Mouse (Mus musculus): ENCODE results near the gene Arhgap6. TPM values are rescaled to one million over a fixed set of nuclear protein-coding genes. Genes with fewer than 3 reads are reported as not detected.

The Arhgap6 gene
- polyA plus RNA-seq, 1 experiment from 2014 or later: 9.8 TPM

- Histone ChIP-seq H3K4me2 (replicated peaks; ENCODE audit: low read depth, low read length) (no peak overlapping the region), H3K27me3 (ENCODE audit: control insufficient read depth, insufficient read depth, low read length) (no peaks in the 10 kb centered on the region), H3K9ac (replicated peaks; ENCODE audit: low read depth, low read length) (no peak overlapping the region), H3K9me3 (ENCODE audit: control insufficient read depth, low read depth, low read length) (no peaks in the 10 kb centered on the region), H3K4me3 (ENCODE audit: low read depth, low read length) (no peak overlapping the region), H3K4me1 (ENCODE audit: control insufficient read depth, insufficient read depth, low read length) (no peaks in the 10 kb centered on the region), H3K36me3 (ENCODE audit: control insufficient read depth, insufficient read depth, low read length) (no peaks in the 10 kb centered on the region), H3K27ac (ENCODE audit: low read length) (no peak overlapping the region)
- no peak for ATAC-seq (ENCODE audit: insufficient number of reproducible peaks, insufficient read depth, low FRiP score, low read depth)
- WGBS: 61% methylated on average over 5 of the region's 5 CpGs
Measured at GRCm38 (mm10) chrX:168832343-168832742, 37.4 kb downstream of the Arhgap6 start.

DNA sequence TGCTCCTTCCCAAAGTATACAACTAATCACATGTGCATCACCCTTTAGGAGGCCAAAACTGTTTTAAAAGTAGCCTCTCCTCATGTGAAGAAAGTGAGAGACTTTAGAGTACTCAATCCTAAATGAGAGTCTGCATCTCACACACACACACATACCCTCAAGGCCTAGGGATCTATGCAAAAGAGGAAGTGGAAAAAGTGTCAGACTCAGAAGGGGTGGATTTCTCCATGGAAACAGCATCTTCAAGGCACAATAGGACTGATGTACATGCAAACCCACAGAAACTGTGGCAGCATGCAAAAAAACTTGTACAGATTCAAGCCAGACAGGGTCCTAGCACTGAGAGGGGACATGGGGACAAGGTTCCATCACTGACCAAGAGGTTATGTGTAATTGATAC is 53.2 kb downstream of the Arhgap6 start:
- no peaks in the 10 kb centered on the region for H3K9me3 ChIP-seq (ENCODE audit: control insufficient read depth, low read depth, low read length)
- no peak overlapping the region for H3K9ac ChIP-seq (replicated peaks; ENCODE audit: low read depth, low read length)
- no peaks in the 10 kb centered on the region for H3K36me3 ChIP-seq (ENCODE audit: control insufficient read depth, insufficient read depth, low read length)
- no peak overlapping the region for H3K4me2 ChIP-seq (replicated peaks; ENCODE audit: low read depth, low read length)
- H3K4me3 ChIP-seq (ENCODE audit: low read depth, low read length): no peak overlapping the region
- ATAC-seq (ENCODE audit: insufficient number of reproducible peaks, insufficient read depth, low FRiP score, low read depth): no peak
- no peak overlapping the region for H3K27ac ChIP-seq (ENCODE audit: low read length)
- no peaks in the 10 kb centered on the region for H3K4me1 ChIP-seq (ENCODE audit: control insufficient read depth, insufficient read depth, low read length)
- H3K27me3 ChIP-seq (ENCODE audit: control insufficient read depth, insufficient read depth, low read length): no peaks in the 10 kb centered on the region

DNA sequence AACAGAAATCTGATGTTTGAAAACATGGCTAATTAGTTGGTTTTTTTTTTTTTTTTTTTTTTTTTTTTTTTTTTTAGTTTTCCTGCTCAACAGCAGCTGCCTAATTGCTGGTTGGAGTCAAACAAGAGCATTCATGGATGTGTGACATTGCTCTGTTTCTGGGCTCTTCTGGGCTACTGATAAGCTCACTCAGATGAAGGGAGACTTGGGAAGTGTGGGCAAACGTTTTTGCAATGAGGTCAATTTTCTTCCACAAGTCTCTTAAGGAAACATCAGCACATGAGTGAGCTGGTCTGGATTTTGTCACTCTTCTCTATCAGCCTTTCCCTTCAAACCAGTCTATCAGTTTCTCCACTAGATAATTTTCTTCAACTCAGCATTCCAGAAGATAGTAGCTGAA is 79.8 kb downstream of the Arhgap6 start:
- Histone ChIP-seq H3K4me3 (ENCODE audit: low read depth, low read length) (no peak overlapping the region), H3K9ac (replicated peaks; ENCODE audit: low read depth, low read length) (no peak overlapping the region), H3K9me3 (ENCODE audit: control insufficient read depth, low read depth, low read length) (no peaks in the 10 kb centered on the region), H3K27me3 (ENCODE audit: control insufficient read depth, insufficient read depth, low read length) (no peaks in the 10 kb centered on the region), H3K36me3 (ENCODE audit: control insufficient read depth, insufficient read depth, low read length) (no peaks in the 10 kb centered on the region), H3K4me2 (replicated peaks; ENCODE audit: low read depth, low read length) (no peak overlapping the region), H3K4me1 (ENCODE audit: control insufficient read depth, insufficient read depth, low read length) (no peaks in the 10 kb centered on the region), H3K27ac (ENCODE audit: low read length) (no peak overlapping the region)
- 29% methylated on average over 1 of the region's 1 CpGs for WGBS
- ATAC-seq (ENCODE audit: insufficient number of reproducible peaks, insufficient read depth, low FRiP score, low read depth): no peak

- Histone ChIP-seq H3K36me3 (ENCODE audit: control insufficient read depth, insufficient read depth, low read length) (no peaks in the 10 kb centered on the region), H3K4me3 (ENCODE audit: low read depth, low read length) (no peak overlapping the region), H3K4me2 (replicated peaks; ENCODE audit: low read depth, low read length) (no peak overlapping the region), H3K27me3 (ENCODE audit: control insufficient read depth, insufficient read depth, low read length) (no peaks in the 10 kb centered on the region), H3K27ac (ENCODE audit: low read length) (no peak overlapping the region), H3K9me3 (ENCODE audit: control insufficient read depth, low read depth, low read length) (no peaks in the 10 kb centered on the region), H3K4me1 (ENCODE audit: control insufficient read depth, insufficient read depth, low read length) (no peaks in the 10 kb centered on the region), H3K9ac (replicated peaks; ENCODE audit: low read depth, low read length) (no peak overlapping the region)
- 75% methylated on average over 2 of the region's 2 CpGs for WGBS
- no peak for ATAC-seq (ENCODE audit: insufficient number of reproducible peaks, insufficient read depth, low FRiP score, low read depth)
Measured at GRCm38 (mm10) chrX:168903557-168903956, 108.7 kb downstream of the Arhgap6 start.

DNA sequence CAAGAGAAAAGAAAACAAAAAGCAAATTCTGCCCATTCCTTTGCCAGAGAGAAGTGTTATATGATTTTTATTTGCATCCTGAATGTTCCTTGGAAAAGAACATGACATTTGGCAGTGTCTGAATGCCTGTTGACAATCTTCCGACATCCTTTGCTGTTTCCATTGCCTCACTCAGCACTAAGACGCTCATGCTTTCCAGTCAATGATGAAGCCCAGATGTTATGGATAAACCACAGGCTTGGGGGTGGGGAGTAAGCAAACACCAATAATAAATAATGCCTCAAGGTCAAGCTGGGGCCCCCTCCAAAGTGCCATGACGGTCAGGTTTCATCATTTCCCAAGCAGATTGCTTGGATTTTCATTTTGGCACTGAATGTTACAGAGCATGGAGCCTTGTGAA is 109.2 kb downstream of the Arhgap6 start:
- Histone ChIP-seq H3K4me1 (ENCODE audit: control insufficient read depth, insufficient read depth, low read length) (no peaks in the 10 kb centered on the region), H3K4me2 (replicated peaks; ENCODE audit: low read depth, low read length) (no peak overlapping the region), H3K27me3 (ENCODE audit: control insufficient read depth, insufficient read depth, low read length) (no peaks in the 10 kb centered on the region), H3K27ac (ENCODE audit: low read length) (no peak overlapping the region), H3K36me3 (ENCODE audit: control insufficient read depth, insufficient read depth, low read length) (no peaks in the 10 kb centered on the region), H3K4me3 (ENCODE audit: low read depth, low read length) (no peak overlapping the region), H3K9me3 (ENCODE audit: control insufficient read depth, low read depth, low read length) (no peaks in the 10 kb centered on the region), H3K9ac (replicated peaks; ENCODE audit: low read depth, low read length) (no peak overlapping the region)
- no peak for ATAC-seq (ENCODE audit: insufficient number of reproducible peaks, insufficient read depth, low FRiP score, low read depth)
- WGBS: 70% methylated on average over 3 of the region's 3 CpGs

GRCm38 (mm10) chrX:168907586-168907985 is 112.7 kb downstream of the Arhgap6 start:
- no peak for ATAC-seq (ENCODE audit: insufficient number of reproducible peaks, insufficient read depth, low FRiP score, low read depth)
- Histone ChIP-seq H3K4me1 (ENCODE audit: control insufficient read depth, insufficient read depth, low read length) (no peaks in the 10 kb centered on the region), H3K9ac (replicated peaks; ENCODE audit: low read depth, low read length) (no peak overlapping the region), H3K36me3 (ENCODE audit: control insufficient read depth, insufficient read depth, low read length) (no peaks in the 10 kb centered on the region), H3K27me3 (ENCODE audit: control insufficient read depth, insufficient read depth, low read length) (no peaks in the 10 kb centered on the region), H3K4me3 (ENCODE audit: low read depth, low read length) (no peak overlapping the region), H3K27ac (ENCODE audit: low read length) (no peak overlapping the region), H3K4me2 (replicated peaks; ENCODE audit: low read depth, low read length) (no peak overlapping the region), H3K9me3 (ENCODE audit: control insufficient read depth, low read depth, low read length) (no peaks in the 10 kb centered on the region)
- WGBS: 71% methylated on average over 2 of the region's 2 CpGs

DNA sequence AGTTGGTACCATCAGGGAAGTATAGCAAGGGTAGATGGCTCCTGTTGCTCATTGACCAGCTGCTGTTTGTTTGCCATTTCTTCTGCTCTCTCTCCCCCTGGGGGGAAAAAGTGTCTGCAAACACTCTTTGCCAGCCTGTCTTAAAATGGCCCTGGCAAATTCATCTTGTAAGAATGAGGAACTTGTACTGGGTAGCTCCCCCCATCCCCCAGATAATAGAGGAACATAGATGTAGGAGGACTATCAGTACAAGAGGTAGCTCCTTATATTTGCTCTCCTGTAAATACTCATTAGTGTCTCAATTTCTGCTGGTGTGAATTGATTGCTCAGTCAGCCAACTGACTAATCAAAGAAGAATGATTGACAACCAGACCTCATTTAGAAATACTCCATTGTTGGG is 118.6 kb downstream of the Arhgap6 start:
- Histone ChIP-seq H3K27ac (ENCODE audit: low read length) (no peak overlapping the region), H3K4me2 (replicated peaks; ENCODE audit: low read depth, low read length) (no peak overlapping the region), H3K27me3 (ENCODE audit: control insufficient read depth, insufficient read depth, low read length) (no peaks in the 10 kb centered on the region), H3K9ac (replicated peaks; ENCODE audit: low read depth, low read length) (no peak overlapping the region), H3K4me3 (ENCODE audit: low read depth, low read length) (no peak overlapping the region), H3K36me3 (ENCODE audit: control insufficient read depth, insufficient read depth, low read length) (no peaks in the 10 kb centered on the region), H3K4me1 (ENCODE audit: control insufficient read depth, insufficient read depth, low read length) (no peaks in the 10 kb centered on the region), H3K9me3 (ENCODE audit: control insufficient read depth, low read depth, low read length) (no peaks in the 10 kb centered on the region)
- ATAC-seq (ENCODE audit: insufficient number of reproducible peaks, insufficient read depth, low FRiP score, low read depth): no peak

DNA sequence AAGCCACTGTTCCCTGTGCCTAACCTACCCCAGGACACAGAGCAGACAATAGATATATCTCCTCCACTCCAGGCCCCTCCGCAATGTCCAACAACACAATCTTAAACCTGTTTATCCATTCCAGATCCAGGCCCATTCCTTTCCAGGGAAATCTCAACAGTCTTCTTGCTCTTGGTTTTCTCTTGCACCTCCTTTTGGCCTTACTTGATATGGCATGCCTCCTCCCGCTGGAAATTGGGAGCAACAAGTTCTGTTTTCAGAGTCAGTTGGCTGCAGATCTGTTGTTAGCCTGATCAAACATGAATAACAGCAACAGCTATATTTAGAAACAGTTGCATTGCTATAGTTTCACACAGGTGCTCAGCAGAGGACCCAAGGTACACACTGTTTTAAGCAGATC is 126.0 kb downstream of the Arhgap6 start:
- H3K9me3 ChIP-seq (ENCODE audit: control insufficient read depth, low read depth, low read length): no peaks in the 10 kb centered on the region
- no peaks in the 10 kb centered on the region for H3K27me3 ChIP-seq (ENCODE audit: control insufficient read depth, insufficient read depth, low read length)
- H3K9ac ChIP-seq (replicated peaks; ENCODE audit: low read depth, low read length): no peak overlapping the region
- H3K36me3 ChIP-seq (ENCODE audit: control insufficient read depth, insufficient read depth, low read length): no peaks in the 10 kb centered on the region
- no peak overlapping the region for H3K4me2 ChIP-seq (replicated peaks; ENCODE audit: low read depth, low read length)
- 64% methylated on average over 2 of the region's 2 CpGs for WGBS
- no peak overlapping the region for H3K4me3 ChIP-seq (ENCODE audit: low read depth, low read length)
- H3K27ac ChIP-seq (ENCODE audit: low read length): no peak overlapping the region
- no peak for ATAC-seq (ENCODE audit: insufficient number of reproducible peaks, insufficient read depth, low FRiP score, low read depth)
- H3K4me1 ChIP-seq (ENCODE audit: control insufficient read depth, insufficient read depth, low read length): no peaks in the 10 kb centered on the region

DNA sequence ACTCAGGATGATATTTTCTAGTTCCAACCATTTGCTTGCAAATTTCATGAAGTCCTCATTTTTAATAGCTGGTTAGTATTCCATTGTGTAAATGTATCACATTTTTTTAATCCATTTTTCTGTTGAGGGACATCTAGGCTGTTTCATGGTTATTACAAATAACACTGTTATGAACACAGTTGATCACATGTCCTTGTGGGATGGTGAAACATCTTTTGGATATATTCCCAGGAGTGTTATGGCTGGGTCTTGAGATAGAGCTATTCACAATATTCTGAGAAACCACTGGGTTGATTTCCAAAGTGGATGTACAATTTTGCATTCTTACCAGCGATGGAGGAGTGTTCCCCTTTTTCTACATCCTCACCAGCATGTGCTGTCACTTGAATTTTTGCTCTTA is 137.5 kb downstream of the Arhgap6 start:
- Histone ChIP-seq H3K36me3 (ENCODE audit: control insufficient read depth, insufficient read depth, low read length) (no peaks in the 10 kb centered on the region), H3K27ac (ENCODE audit: low read length) (no peak overlapping the region), H3K4me2 (replicated peaks; ENCODE audit: low read depth, low read length) (no peak overlapping the region), H3K4me1 (ENCODE audit: control insufficient read depth, insufficient read depth, low read length) (no peaks in the 10 kb centered on the region), H3K4me3 (ENCODE audit: low read depth, low read length) (no peak overlapping the region), H3K27me3 (ENCODE audit: control insufficient read depth, insufficient read depth, low read length) (no peaks in the 10 kb centered on the region), H3K9me3 (ENCODE audit: control insufficient read depth, low read depth, low read length) (no peaks in the 10 kb centered on the region), H3K9ac (replicated peaks; ENCODE audit: low read depth, low read length) (no peak overlapping the region)
- ATAC-seq (ENCODE audit: insufficient number of reproducible peaks, insufficient read depth, low FRiP score, low read depth): no peak
- WGBS: 57% methylated on average over 1 of the region's 1 CpGs

Data from stomach, embryonic 14.5 days (tissue).